Mouse (Mus musculus) limb, embryonic 13.5 days (tissue): ENCODE results near the gene Nfil3. TPM values are rescaled to one million over a fixed set of nuclear protein-coding genes. Genes with fewer than 3 reads are reported as not detected.

ENCODE experiments used
- ATAC-seq: fragments of 200-750 bp; cut with Nextera tagmentation; 2 replicates; pipeline ENCODE4 v1.8.0; 2017; ENCODE audit warnings: low read depth, moderate number of reproducible peaks, moderate TSS enrichment; ENCODE audit not compliant: low FRiP score
- H3K27ac ChIP-seq: fragments of 300-500 bp; sonication (generic); 2 replicates; pipeline ENCODE4 v1.5.1; 2015; ENCODE audit warnings: inconsistent platforms, mild to moderate bottlenecking, moderate library complexity
- H3K27me3 ChIP-seq: fragments of 300-500 bp; sonication (generic); 2 replicates; pipeline ENCODE4 v1.6.1; 2015; ENCODE audit warnings: mild to moderate bottlenecking, inconsistent platforms
- H3K36me3 ChIP-seq: fragments of 300-500 bp; sonication (generic); 2 replicates; pipeline ENCODE4 v1.6.1; 2015; ENCODE audit warnings: inconsistent platforms, mild to moderate bottlenecking, moderate library complexity
- H3K4me1 ChIP-seq: fragments of 300-500 bp; sonication (generic); 2 replicates; pipeline ENCODE4 v1.6.1; 2015; ENCODE audit warnings: inconsistent platforms
- H3K4me2 ChIP-seq: fragments of 300-500 bp; sonication (generic); replicated peaks from 2 replicates; pipeline ENCODE4 v1.6.1; 2015; ENCODE audit warnings: inconsistent platforms, mild to moderate bottlenecking, moderate library complexity
- H3K4me3 ChIP-seq: fragments of 300-500 bp; sonication (generic); 2 replicates; pipeline ENCODE4 v1.5.1; 2015; ENCODE audit warnings: moderate library complexity, mild to moderate bottlenecking, inconsistent platforms
- H3K9ac ChIP-seq: fragments of 300-500 bp; sonication (generic); 2 replicates; pipeline ENCODE4 v1.6.1; 2015; ENCODE audit warnings: mild to moderate bottlenecking, inconsistent platforms
- H3K9me3 ChIP-seq: fragments of 300-500 bp; sonication (generic); 2 replicates; pipeline ENCODE4 v1.6.1; 2016; ENCODE audit warnings: inconsistent platforms
- whole genome bisulfite sequencing: fragments of 180-500 bp; shearing (Covaris S2); methylation state at CpG from one replicate; pipeline ENCODE4 v1.1.7; 2015; 5-methylcytosine and 5-hydroxymethylcytosine counted together
- polyA plus RNA-seq: library from polyadenylated mRNA; unstranded; fragments of >200 nt; fragmentation: Nextera tagmentation; extraction: Ambion mirVana; gene quantifications from 2 replicates; pipeline ENCODE4 v1.2.1, GENCODE M21; 2015

Nfil3 gene
- 23.4 and 26.9 TPM in 2 replicates for polyA plus RNA-seq

DNA sequence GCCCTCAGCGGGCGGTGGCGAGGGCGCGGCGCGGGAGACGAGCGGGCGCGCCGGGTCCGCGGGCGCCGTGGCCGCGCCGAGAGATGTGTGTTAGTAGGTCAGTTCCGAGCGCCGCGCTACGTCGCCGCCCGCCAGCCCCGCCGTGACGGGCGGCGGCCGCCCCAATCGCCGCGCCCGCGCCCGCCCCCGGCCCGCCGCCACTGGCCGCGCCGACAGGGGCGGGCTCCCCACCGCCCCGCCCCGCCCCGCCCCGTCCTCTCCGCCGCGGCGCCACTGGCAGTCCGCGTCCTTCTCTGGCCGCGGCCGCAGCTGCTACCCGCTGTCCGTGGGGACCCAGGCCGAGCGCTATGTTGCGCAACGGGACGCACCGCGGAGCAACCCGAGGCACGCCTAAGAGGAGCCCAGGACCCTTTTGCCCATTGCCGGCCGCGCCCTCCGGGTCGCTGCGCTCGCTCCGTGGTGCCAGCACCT, at the start of gene Nfil3:
Nfil3 (minus strand) TSS at position 123 of the 471 bp plus-strand sequence.
- Histone ChIP-seq H3K27me3 (peaks cover 19% of the 10 kb centered on the region), H3K4me3 (peak within 1 kb of the TSS; percentile 88), H3K36me3 (no peaks in the 10 kb centered on the region), H3K4me2 (peak within 1 kb of the TSS; percentile 99), H3K9me3 (no peaks in the 10 kb centered on the region), H3K9ac (peak within 1 kb of the TSS; percentile 85), H3K27ac (peak within 1 kb of the TSS; percentile 91), H3K4me1 (peaks cover 35% of the 10 kb centered on the region)
- 1% methylated on average over 29 of the region's 79 CpGs for WGBS
- ATAC-seq, result peak; percentile 86

DNA sequence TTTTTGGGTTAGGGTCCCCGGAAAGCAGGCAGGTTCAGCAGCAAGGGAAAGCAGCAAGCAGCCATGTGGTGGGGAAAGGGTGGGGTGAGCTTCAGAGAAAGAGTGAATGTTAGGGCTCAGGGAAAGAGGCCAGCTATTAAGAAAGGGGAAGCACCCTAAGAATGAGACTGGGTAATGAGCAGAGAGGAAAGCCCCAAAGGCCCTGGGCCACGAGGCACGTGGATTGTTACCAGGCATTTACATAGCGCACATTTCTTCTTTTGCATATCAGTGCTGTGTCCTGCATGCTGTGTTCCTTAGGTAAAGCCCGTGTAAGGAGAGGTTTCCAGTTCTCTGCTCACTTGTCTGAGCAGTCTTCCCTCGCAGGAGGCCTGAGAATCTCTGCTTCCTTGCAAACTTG, 43.4 kb upstream of the Nfil3 start:
- Histone ChIP-seq H3K9ac (no peak overlapping the region), H3K4me2 (no peak overlapping the region), H3K4me3 (no peak overlapping the region), H3K36me3 (no peaks in the 10 kb centered on the region), H3K27ac (no peak overlapping the region), H3K4me1 (no peaks in the 10 kb centered on the region), H3K9me3 (no peaks in the 10 kb centered on the region), H3K27me3 (no peaks in the 10 kb centered on the region)
- 44% methylated on average over 6 of the region's 6 CpGs for WGBS
- no peak for ATAC-seq

DNA sequence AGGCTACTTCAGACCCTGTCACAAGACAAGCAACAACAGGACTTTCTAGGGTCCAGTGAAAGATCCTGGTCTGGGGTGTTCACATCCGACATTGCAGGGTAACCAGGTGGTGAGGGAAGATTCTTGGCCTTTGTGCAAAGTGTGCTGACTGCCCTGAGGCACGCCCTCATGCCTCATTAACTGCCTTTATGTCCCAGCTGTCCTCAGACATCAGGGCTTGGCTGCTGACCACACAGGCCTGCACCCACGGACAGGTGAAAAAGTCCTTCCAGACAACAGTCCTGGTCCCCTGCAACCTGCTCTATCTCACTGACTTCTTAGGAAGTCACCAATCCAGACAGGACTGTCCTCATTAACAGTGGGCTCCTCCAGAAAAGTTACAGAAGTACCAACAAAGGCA, 39.4 kb upstream of the Nfil3 start:
- ATAC-seq, result no peak
- Histone ChIP-seq H3K9me3 (no peaks in the 10 kb centered on the region), H3K27me3 (no peaks in the 10 kb centered on the region), H3K4me3 (no peak overlapping the region), H3K9ac (no peak overlapping the region), H3K27ac (no peak overlapping the region), H3K36me3 (no peaks in the 10 kb centered on the region), H3K4me1 (no peaks in the 10 kb centered on the region), H3K4me2 (no peak overlapping the region)
- 81% methylated on average over 3 of the region's 3 CpGs for WGBS

DNA sequence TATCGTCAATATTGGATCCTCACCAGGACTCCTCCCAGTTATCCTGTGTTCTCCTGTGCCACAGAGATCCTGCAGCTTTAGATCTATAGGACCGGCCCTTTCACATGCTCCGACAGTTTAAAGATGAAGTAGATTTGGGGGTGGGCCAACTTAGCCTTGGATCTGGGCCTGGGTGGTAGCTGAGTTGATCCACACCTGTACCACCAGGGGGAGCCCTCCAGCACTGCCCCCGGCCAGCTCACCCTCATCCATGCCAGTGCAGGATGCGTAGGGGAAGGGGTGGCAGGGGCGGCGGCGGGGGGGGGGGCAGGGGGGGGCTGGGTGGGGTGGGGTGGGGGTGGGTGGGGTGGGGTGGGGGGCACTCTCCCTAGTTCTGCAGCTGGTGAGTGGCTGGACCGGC, 38.7 kb upstream of the Nfil3 start:
- Histone ChIP-seq H3K4me2 (no peak overlapping the region), H3K9ac (no peak overlapping the region), H3K27me3 (no peaks in the 10 kb centered on the region), H3K9me3 (no peaks in the 10 kb centered on the region), H3K27ac (no peak overlapping the region), H3K4me1 (no peaks in the 10 kb centered on the region), H3K4me3 (no peak overlapping the region), H3K36me3 (no peaks in the 10 kb centered on the region)
- no peak for ATAC-seq
- 81% methylated on average over 7 of the region's 9 CpGs for WGBS

- no peak overlapping the region for H3K4me3 ChIP-seq
- no peak for ATAC-seq
- H3K9ac ChIP-seq, result no peak overlapping the region
- H3K27ac ChIP-seq, result no peak overlapping the region
- no peak overlapping the region for H3K4me2 ChIP-seq
- WGBS, result 87% methylated on average over 6 of the region's 6 CpGs
- H3K36me3 ChIP-seq, result no peaks in the 10 kb centered on the region
- H3K27me3 ChIP-seq, result no peaks in the 10 kb centered on the region
- H3K4me1 ChIP-seq, result no peaks in the 10 kb centered on the region
- H3K9me3 ChIP-seq, result no peaks in the 10 kb centered on the region
Observed at GRCm38 (mm10) chr13:53018976-53019375, 38.1 kb upstream of the Nfil3 start.

GRCm38 (mm10) chr13:53017983-53018382, 37.1 kb upstream of the Nfil3 start:
- Histone ChIP-seq H3K27me3 (no peaks in the 10 kb centered on the region), H3K4me1 (no peaks in the 10 kb centered on the region), H3K9me3 (no peaks in the 10 kb centered on the region), H3K9ac (no peak overlapping the region), H3K27ac (no peak overlapping the region), H3K4me3 (no peak overlapping the region), H3K4me2 (no peak overlapping the region), H3K36me3 (no peaks in the 10 kb centered on the region)
- ATAC-seq, result no peak
- 73% methylated on average over 6 of the region's 6 CpGs for WGBS

DNA sequence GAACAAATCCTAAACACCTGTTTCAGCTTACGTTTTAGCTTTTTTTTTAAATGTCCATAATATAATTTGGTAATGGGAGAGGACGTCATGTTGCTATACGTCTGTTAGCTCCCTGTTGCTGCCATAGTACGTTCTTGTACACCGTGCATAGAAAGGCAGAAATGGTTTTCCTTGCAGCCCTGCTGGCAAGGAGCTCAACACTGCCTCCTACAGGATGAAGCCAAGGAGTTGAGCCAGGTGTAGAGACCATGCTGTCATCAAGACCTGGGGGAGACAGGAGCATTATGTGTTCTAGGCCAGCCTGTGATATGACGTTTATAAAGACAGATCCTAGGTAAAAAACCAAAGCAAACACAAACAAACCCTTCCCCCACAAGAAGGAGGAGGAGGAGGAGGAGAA, 36.2 kb upstream of the Nfil3 start:
- no peaks in the 10 kb centered on the region for H3K27me3 ChIP-seq
- no peaks in the 10 kb centered on the region for H3K9me3 ChIP-seq
- 0 out of 2 replicates have a peak, but pooled peaks cover 2% of the 10 kb centered on the region for H3K4me1 ChIP-seq
- 54% methylated on average over 6 of the region's 6 CpGs for WGBS
- H3K36me3 ChIP-seq, result no peaks in the 10 kb centered on the region
- no peak overlapping the region for H3K27ac ChIP-seq
- H3K9ac ChIP-seq, result no peak overlapping the region
- H3K4me2 ChIP-seq, result no peak overlapping the region
- no peak overlapping the region for H3K4me3 ChIP-seq
- ATAC-seq, result no peak

- whole genome bisulfite sequencing, result 10% methylated on average over 12 of the region's 12 CpGs
- Histone ChIP-seq H3K4me2 (peak overlapping the region; percentile 27; the same call in 1 of the 2 replicates), H3K9ac (no peak overlapping the region), H3K4me1 (peaks cover 16% of the 10 kb centered on the region), H3K27me3 (no peaks in the 10 kb centered on the region), H3K36me3 (no peaks in the 10 kb centered on the region), H3K9me3 (no peaks in the 10 kb centered on the region), H3K4me3 (no peak overlapping the region), H3K27ac (no peak overlapping the region)
- ATAC-seq, result no peak
Observed at GRCm38 (mm10) chr13:53011426-53011825, 30.6 kb upstream of the Nfil3 start.

- no peak overlapping the region for H3K4me3 ChIP-seq
- no peaks in the 10 kb centered on the region for H3K27me3 ChIP-seq
- H3K36me3 ChIP-seq, result no peaks in the 10 kb centered on the region
- H3K4me1 ChIP-seq, result peaks cover 16% of the 10 kb centered on the region
- no peak for ATAC-seq
- WGBS, result 62% methylated on average over 7 of the region's 7 CpGs
- H3K9ac ChIP-seq, result no peak overlapping the region
- H3K9me3 ChIP-seq, result no peaks in the 10 kb centered on the region
- H3K4me2 ChIP-seq, result no peak overlapping the region
- H3K27ac ChIP-seq, result no peak overlapping the region
Observed at GRCm38 (mm10) chr13:53008489-53009184, 27.8 kb upstream of the Nfil3 start.

GRCm38 (mm10) chr13:53007781-53008180, 26.9 kb upstream of the Nfil3 start:
- Histone ChIP-seq H3K4me1 (peaks cover 16% of the 10 kb centered on the region), H3K4me2 (no peak overlapping the region), H3K36me3 (no peaks in the 10 kb centered on the region), H3K27ac (no peak overlapping the region), H3K4me3 (no peak overlapping the region), H3K9me3 (no peaks in the 10 kb centered on the region), H3K27me3 (no peaks in the 10 kb centered on the region), H3K9ac (no peak overlapping the region)
- 70% methylated on average over 3 of the region's 3 CpGs for WGBS
- no peak for ATAC-seq

- H3K4me2 ChIP-seq, result no peak overlapping the region
- H3K36me3 ChIP-seq, result no peaks in the 10 kb centered on the region
- no peaks in the 10 kb centered on the region for H3K27me3 ChIP-seq
- 42% methylated on average over 3 of the region's 3 CpGs for WGBS
- 0 out of 2 replicates have a peak, but pooled peaks cover 3% of the 10 kb centered on the region for H3K4me1 ChIP-seq
- H3K27ac ChIP-seq, result no peak overlapping the region
- no peak for ATAC-seq
- H3K4me3 ChIP-seq, result no peak overlapping the region
- no peaks in the 10 kb centered on the region for H3K9me3 ChIP-seq
- H3K9ac ChIP-seq, result no peak overlapping the region
Observed at GRCm38 (mm10) chr13:53003286-53003685, 22.4 kb upstream of the Nfil3 start.

- 86% methylated on average over 2 of the region's 2 CpGs for WGBS
- no peaks in the 10 kb centered on the region for H3K27me3 ChIP-seq
- H3K4me3 ChIP-seq, result no peak overlapping the region
- no peak overlapping the region for H3K27ac ChIP-seq
- no peaks in the 10 kb centered on the region for H3K36me3 ChIP-seq
- no peaks in the 10 kb centered on the region for H3K9me3 ChIP-seq
- no peak for ATAC-seq
- H3K9ac ChIP-seq, result no peak overlapping the region
- no peak overlapping the region for H3K4me2 ChIP-seq
- H3K4me1 ChIP-seq, result no peaks in the 10 kb centered on the region
Observed at GRCm38 (mm10) chr13:53001511-53001935, 20.6 kb upstream of the Nfil3 start.

DNA sequence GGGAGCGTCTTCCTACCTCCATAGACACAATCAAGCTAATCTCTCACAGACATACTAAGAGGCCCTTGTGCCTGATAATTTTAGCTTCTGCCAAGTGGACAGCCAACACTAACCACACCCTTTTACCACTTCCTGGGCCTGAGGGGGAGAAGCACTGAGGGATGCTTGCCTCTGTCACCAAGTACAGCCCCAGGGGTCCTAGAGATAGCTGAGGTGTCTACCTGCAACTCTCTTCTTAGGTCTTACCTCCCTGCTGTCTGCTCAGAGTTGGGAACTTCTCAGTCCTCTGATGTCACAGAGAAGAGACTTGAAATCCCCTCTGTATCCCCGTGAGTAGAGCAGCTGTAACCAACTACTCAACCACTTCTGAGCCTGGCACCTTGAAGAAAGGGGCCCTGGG, 19.6 kb upstream of the Nfil3 start:
- Histone ChIP-seq H3K4me3 (no peak overlapping the region), H3K36me3 (no peaks in the 10 kb centered on the region), H3K27ac (no peak overlapping the region), H3K9ac (no peak overlapping the region), H3K9me3 (no peaks in the 10 kb centered on the region), H3K4me1 (no peaks in the 10 kb centered on the region), H3K27me3 (no peaks in the 10 kb centered on the region), H3K4me2 (no peak overlapping the region)
- 83% methylated on average over 2 of the region's 2 CpGs for WGBS
- no peak for ATAC-seq
